Mouse (Mus musculus) intestine, postnatal 0 days (tissue): ENCODE measurements around the gene Ttc33. TPM values are rescaled to one million over a fixed set of nuclear protein-coding genes. Genes with fewer than 3 reads are reported as not detected.

ENCODE experiments used
- ATAC-seq: fragments of 200-750 bp; cut with Nextera tagmentation; 2 replicates; pipeline ENCODE4 v1.8.0; 2017; ENCODE audit warnings: mild to moderate bottlenecking, moderate TSS enrichment, moderate library complexity
- H3K27ac ChIP-seq: fragments of 300-500 bp; sonication (generic); 2 replicates; pipeline ENCODE4 v1.5.1; 2014; ENCODE audit warnings: mild to moderate bottlenecking, low read depth, low read length, moderate library complexity
- H3K27me3 ChIP-seq: fragments of 300-500 bp; sonication (generic); replicated peaks from 2 replicates; pipeline ENCODE4 v1.6.1; 2014; ENCODE audit warnings: low read length, mixed read lengths; ENCODE audit not compliant: control insufficient read depth, insufficient read depth
- H3K36me3 ChIP-seq: fragments of 300-500 bp; sonication (generic); 2 replicates; pipeline ENCODE4 v1.6.1; 2014; ENCODE audit warnings: mild to moderate bottlenecking, moderate library complexity; ENCODE audit not compliant: control insufficient read depth, insufficient read depth
- H3K4me1 ChIP-seq: fragments of 300-500 bp; sonication (generic); replicated peaks from 2 replicates; pipeline ENCODE4 v1.6.1; 2014; ENCODE audit warnings: antibody characterized with exemption, low read length, mixed read lengths; ENCODE audit not compliant: control insufficient read depth, insufficient read depth
- H3K4me2 ChIP-seq: fragments of 300-500 bp; sonication (generic); replicated peaks from 2 replicates; pipeline ENCODE4 v1.6.1; 2014; ENCODE audit warnings: low read depth, mild to moderate bottlenecking, moderate library complexity
- H3K4me3 ChIP-seq: fragments of 300-500 bp; sonication (generic); 2 replicates; pipeline ENCODE4 v1.5.1; 2014; ENCODE audit warnings: low read depth, low read length
- H3K9ac ChIP-seq: fragments of 300-500 bp; sonication (generic); 2 replicates; pipeline ENCODE4 v1.6.1; 2014; ENCODE audit warnings: mild to moderate bottlenecking, low read depth, low read length
- H3K9me3 ChIP-seq: fragments of 300-500 bp; sonication (generic); 2 replicates; pipeline ENCODE4 v1.6.1; 2016; ENCODE audit warnings: mixed run types; ENCODE audit not compliant: control insufficient read depth
- CTCF ChIP-seq: sonication (generic); IDR thresholded peaks from 2 replicates; pipeline ENCODE4 v1.5.1; 2016; ENCODE audit warnings: low read depth, mild to moderate bottlenecking, control low read depth, antibody characterized with exemption, moderate library complexity
- WGBS: fragments of 180-500 bp; shearing (Covaris S2); extraction: QIAGEN DNeasy Blood & Tissue Kit; methylation state at CpG from one replicate; pipeline ENCODE4 v1.1.7; 2014; 5-methylcytosine and 5-hydroxymethylcytosine counted together
- polyA plus RNA-seq: library from polyadenylated mRNA; unstranded; fragments of >200 nt; fragmentation: Nextera tagmentation; extraction: Ambion mirVana; gene quantifications from 2 replicates; pipeline ENCODE4 v1.2.1, GENCODE M21; 2015

Gene Ttc33
- polyA plus RNA-seq, 1 experiment from 2014 or later: 26.0 TPM

GRCm38 (mm10) chr15:5173217-5173820 lies 12.0 kb upstream of the Ttc33 start:
- no peak overlapping the region for H3K4me2 ChIP-seq
- H3K27me3 ChIP-seq: no peaks in the 10 kb centered on the region
- no peak for TF ChIP-seq CTCF
- ATAC-seq: no peak
- H3K36me3 ChIP-seq: peaks cover 69% of the 10 kb centered on the region
- no peaks in the 10 kb centered on the region for H3K4me1 ChIP-seq
- no peaks in the 10 kb centered on the region for H3K9me3 ChIP-seq
- WGBS: 89% methylated on average over 12 of the region's 12 CpGs
- no peak overlapping the region for H3K4me3 ChIP-seq
- H3K27ac ChIP-seq: no peak overlapping the region; the same call in 1 of the 2 replicates
- no peak overlapping the region for H3K9ac ChIP-seq

- Histone ChIP-seq H3K9ac (peak overlapping the region; percentile 87), H3K4me1 (peaks cover 8% of the 10 kb centered on the region; the same call in 1 of the 2 replicates), H3K4me2 (peak overlapping the region; percentile 85), H3K27ac (peak overlapping the region; percentile 92), H3K36me3 (no peaks in the 10 kb centered on the region), H3K27me3 (no peaks in the 10 kb centered on the region), H3K4me3 (peak overlapping the region; percentile 88), H3K9me3 (no peaks in the 10 kb centered on the region)
- no peak for TF ChIP-seq CTCF
- WGBS: 25% methylated on average over 10 of the region's 11 CpGs
- ATAC-seq: peak; percentile 69
Measured at GRCm38 (mm10) chr15:5184668-5185330, 526 bp upstream of the Ttc33 start.

- 21% methylated on average over 10 of the region's 10 CpGs for WGBS
- H3K27me3 ChIP-seq: no peaks in the 10 kb centered on the region
Measured at GRCm38 (mm10) chr15:5186293-5186675, 959 bp downstream of the Ttc33 start.

GRCm38 (mm10) chr15:5187116-5187515 lies 1.8 kb downstream of the Ttc33 start:
- Histone ChIP-seq H3K27ac (no peak overlapping the region), H3K4me2 (no peak overlapping the region), H3K4me3 (no peak overlapping the region), H3K9me3 (no peaks in the 10 kb centered on the region), H3K36me3 (peaks cover 7% of the 10 kb centered on the region), H3K27me3 (no peaks in the 10 kb centered on the region), H3K9ac (no peak overlapping the region), H3K4me1 (peaks cover 8% of the 10 kb centered on the region; the same call in 1 of the 2 replicates)
- WGBS: 44% methylated on average over 3 of the region's 4 CpGs
- ATAC-seq: no peak
- TF ChIP-seq CTCF: no peak

More at GRCm38 (mm10) chr15:5186293-5186675, 959 bp downstream of the Ttc33 start:
- H3K4me1 ChIP-seq: peaks cover 8% of the 10 kb centered on the region; the same call in 1 of the 2 replicates
- TF ChIP-seq CTCF: no peak
- H3K27ac ChIP-seq: peak overlapping the region; percentile 92
- H3K9ac ChIP-seq: peak overlapping the region; percentile 87
- peak overlapping the region; percentile 88 for H3K4me3 ChIP-seq
- H3K36me3 ChIP-seq: peaks cover 7% of the 10 kb centered on the region
- peak overlapping the region; percentile 85 for H3K4me2 ChIP-seq
- H3K9me3 ChIP-seq: no peaks in the 10 kb centered on the region
- ATAC-seq: no peak

DNA sequence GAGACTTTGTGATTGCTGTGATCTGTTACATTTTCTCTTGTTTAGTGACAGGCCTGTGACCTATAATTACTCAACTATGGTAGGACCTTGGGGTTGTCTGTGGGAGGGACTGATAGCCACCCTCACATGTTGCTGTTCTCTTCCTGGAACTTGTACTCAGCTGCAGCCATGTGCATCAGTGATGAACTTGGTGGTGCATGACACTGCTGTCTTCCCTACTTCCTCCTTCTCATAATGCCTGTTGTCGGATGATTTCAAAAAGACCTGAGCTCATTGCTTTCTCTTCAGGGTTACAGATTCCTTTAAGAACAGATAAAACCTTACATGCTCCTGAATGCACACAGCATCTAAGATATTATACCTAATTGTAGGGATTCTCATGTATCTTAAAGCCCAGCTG lies 2.7 kb downstream of the Ttc33 start:
- H3K4me3 ChIP-seq: no peak overlapping the region
- no peak for ATAC-seq
- TF ChIP-seq CTCF: no peak
- peaks cover 8% of the 10 kb centered on the region; the same call in 1 of the 2 replicates for H3K4me1 ChIP-seq
- H3K4me2 ChIP-seq: no peak overlapping the region
- H3K27me3 ChIP-seq: no peaks in the 10 kb centered on the region
- H3K36me3 ChIP-seq: peaks cover 10% of the 10 kb centered on the region
- WGBS: 70% methylated on average over 1 of the region's 1 CpGs
- H3K27ac ChIP-seq: no peak overlapping the region
- no peaks in the 10 kb centered on the region for H3K9me3 ChIP-seq
- H3K9ac ChIP-seq: no peak overlapping the region

DNA sequence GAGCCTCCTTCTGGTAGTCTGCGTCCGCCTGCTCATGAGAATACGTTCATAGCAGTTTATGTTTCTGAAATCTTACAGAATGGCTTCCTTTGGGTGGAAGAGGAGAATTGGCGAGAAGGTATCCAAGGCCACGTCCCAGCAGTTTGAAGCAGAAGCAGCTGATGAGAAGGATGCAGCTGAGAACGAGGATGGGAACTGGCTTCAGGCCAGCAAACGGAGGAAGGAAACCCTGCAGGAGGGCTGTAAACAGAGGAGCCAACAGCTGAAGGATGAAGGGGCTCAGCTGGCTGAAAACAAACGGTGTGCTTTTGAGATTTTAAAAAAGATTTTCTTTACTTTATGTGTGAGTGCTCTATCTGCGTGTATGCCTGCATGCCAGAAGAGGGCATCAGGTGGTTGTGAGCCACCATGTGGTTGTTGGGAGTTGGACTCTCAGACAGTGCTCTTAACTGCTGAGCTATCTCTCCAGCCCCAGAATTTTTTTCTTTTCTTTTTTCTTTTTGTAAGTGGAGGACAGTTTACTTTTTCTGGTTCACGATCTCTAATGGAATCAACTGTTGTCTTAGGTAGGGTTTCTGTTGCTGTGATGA lies 4.3 kb downstream of the Ttc33 start:
- Histone ChIP-seq H3K27ac (no peak overlapping the region), H3K4me1 (peaks cover 8% of the 10 kb centered on the region; the same call in 1 of the 2 replicates), H3K27me3 (no peaks in the 10 kb centered on the region), H3K4me3 (no peak overlapping the region), H3K9ac (no peak overlapping the region), H3K9me3 (no peaks in the 10 kb centered on the region), H3K4me2 (no peak overlapping the region), H3K36me3 (peaks cover 10% of the 10 kb centered on the region)
- peak; percentile 56 for TF ChIP-seq CTCF
- ATAC-seq: no peak
- WGBS: 55% methylated on average over 10 of the region's 10 CpGs
